Mouse (Mus musculus): Measurements from ENCODE around the gene AI413582. TPM values are rescaled to one million over a fixed set of nuclear protein-coding genes. Genes with fewer than 3 reads are reported as not detected.
A peak's percentile ranks its signal among the peaks of the same experiment; 100 is the strongest.

AI413582 gene
- polyA plus RNA-seq, 1 experiment from 2014 or later: 21.4 TPM

GRCm38 (mm10) chr17:27596376-27597190 lies 31.0 kb upstream of the AI413582 start:
- peak overlapping the region; percentile 22; the same call in 1 of the 2 replicates for H3K27ac ChIP-seq
- peaks cover 48% of the 10 kb centered on the region for H3K36me3 ChIP-seq
- WGBS: 75% methylated on average over 21 of the region's 21 CpGs
- H3K9me3 ChIP-seq: no peaks in the 10 kb centered on the region
- H3K27me3 ChIP-seq: no peaks in the 10 kb centered on the region
- H3K4me1 ChIP-seq: peaks cover 20% of the 10 kb centered on the region
- no peak overlapping the region for H3K4me3 ChIP-seq
- no peak overlapping the region for H3K4me2 ChIP-seq
- H3K9ac ChIP-seq: no peak overlapping the region
- no peak for ATAC-seq (ENCODE audit: insufficient number of reproducible peaks, insufficient read depth, low FRiP score, low TSS enrichment, low read depth)

- H3K4me3 ChIP-seq: no peak overlapping the region
- H3K36me3 ChIP-seq: peaks cover 54% of the 10 kb centered on the region
- no peaks in the 10 kb centered on the region for H3K9me3 ChIP-seq
- no peak overlapping the region for H3K27ac ChIP-seq
- H3K4me2 ChIP-seq: no peak overlapping the region
- H3K9ac ChIP-seq: no peak overlapping the region
- no peaks in the 10 kb centered on the region for H3K27me3 ChIP-seq
- H3K4me1 ChIP-seq: peaks cover 13% of the 10 kb centered on the region
- ATAC-seq (ENCODE audit: insufficient number of reproducible peaks, insufficient read depth, low FRiP score, low TSS enrichment, low read depth): no peak
- 87% methylated on average over 15 of the region's 15 CpGs for WGBS
These were observed 30.3 kb upstream of the AI413582 start for GRCm38 (mm10) chr17:27595659-27596375.

DNA sequence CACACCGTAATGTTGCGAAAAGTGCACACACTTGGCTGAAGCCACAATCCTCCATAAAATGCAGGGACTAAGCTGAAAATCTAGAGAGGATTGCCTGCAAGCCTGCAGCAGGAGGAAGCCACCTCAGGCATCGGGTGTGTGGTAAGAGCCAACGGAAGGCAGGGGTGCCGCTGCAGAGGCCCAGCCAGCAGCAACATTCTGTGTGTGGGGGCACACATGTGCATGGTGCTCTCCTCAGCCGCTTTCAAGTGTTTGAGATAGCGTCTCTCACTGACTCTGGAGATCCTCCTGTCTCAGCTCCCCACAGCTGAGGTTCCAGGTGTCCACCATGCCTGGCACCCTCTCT lies 27.0 kb upstream of the AI413582 start:
- no peak overlapping the region; the same call in 1 of the 2 replicates for H3K27ac ChIP-seq
- H3K36me3 ChIP-seq: peaks cover 69% of the 10 kb centered on the region
- no peak for ATAC-seq (ENCODE audit: insufficient number of reproducible peaks, insufficient read depth, low FRiP score, low TSS enrichment, low read depth)
- H3K4me1 ChIP-seq: 0 out of 2 replicates have a peak, but pooled peaks cover 12% of the 10 kb centered on the region
- H3K9me3 ChIP-seq: no peaks in the 10 kb centered on the region
- H3K4me2 ChIP-seq: no peak overlapping the region
- H3K27me3 ChIP-seq: no peaks in the 10 kb centered on the region
- no peak overlapping the region for H3K9ac ChIP-seq
- H3K4me3 ChIP-seq: no peak overlapping the region
- WGBS: 97% methylated on average over 7 of the region's 7 CpGs

DNA sequence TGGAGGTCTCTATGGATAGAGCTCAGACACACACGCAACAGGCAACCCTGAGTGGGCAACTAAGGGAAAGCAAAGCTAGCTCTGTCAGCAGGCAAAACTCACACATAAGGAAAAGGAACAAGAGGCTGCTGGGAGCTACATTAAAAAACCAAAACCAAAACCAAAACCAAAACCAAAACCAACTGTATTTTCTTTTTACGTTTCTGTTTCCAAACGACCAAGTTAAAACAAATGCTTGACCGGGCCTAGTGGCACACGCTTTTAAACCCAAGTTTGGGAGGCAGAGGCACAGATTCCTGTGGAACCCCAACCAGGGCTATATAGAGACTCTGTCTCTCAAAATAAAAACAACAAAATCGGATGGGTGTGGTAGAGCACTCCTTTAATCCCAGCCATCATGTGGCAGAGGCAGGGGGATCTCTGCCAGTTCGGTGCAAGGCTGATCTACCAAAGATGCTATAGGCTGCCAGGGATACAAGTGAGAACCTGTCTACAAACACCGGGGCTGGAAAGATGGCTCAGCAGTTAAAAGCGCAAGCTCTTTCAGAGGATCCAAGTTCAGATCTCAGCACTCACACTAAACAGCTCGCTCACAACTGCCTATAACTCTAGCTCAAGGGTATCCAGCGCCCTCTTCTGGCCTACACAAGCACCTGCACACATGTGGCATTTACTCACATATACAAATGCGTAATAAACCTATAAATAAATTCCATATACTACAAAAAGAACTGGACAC lies 26.4 kb upstream of the AI413582 start:
- Histone ChIP-seq H3K4me3 (no peak overlapping the region), H3K27ac (no peak overlapping the region), H3K9me3 (no peaks in the 10 kb centered on the region), H3K4me2 (no peak overlapping the region), H3K36me3 (peaks cover 67% of the 10 kb centered on the region), H3K9ac (no peak overlapping the region), H3K4me1 (0 out of 2 replicates have a peak, but pooled peaks cover 12% of the 10 kb centered on the region), H3K27me3 (no peaks in the 10 kb centered on the region)
- WGBS: 81% methylated on average over 12 of the region's 12 CpGs
- ATAC-seq (ENCODE audit: insufficient number of reproducible peaks, insufficient read depth, low FRiP score, low TSS enrichment, low read depth): no peak

DNA sequence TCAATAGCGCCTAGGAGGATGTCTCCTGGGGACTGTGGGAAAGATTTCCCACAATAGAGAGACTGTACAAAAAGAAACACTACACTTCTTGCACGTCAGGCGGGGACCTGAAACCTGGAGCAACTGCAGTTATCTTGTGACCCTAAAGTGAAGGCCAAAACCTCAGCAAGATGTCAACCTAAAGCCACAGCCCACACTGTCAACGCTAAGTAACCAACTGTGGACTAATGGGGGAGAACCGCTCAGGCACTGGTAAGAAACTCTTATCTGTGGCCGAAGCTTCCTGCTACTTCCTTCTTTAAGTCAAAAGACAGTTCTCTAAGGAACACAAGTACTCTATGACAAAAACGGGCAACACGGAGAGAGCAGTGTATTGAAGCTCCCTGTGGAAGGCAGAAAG lies 22.7 kb upstream of the AI413582 start:
- no peaks in the 10 kb centered on the region for H3K9me3 ChIP-seq
- no peak overlapping the region for H3K4me2 ChIP-seq
- WGBS: 72% methylated on average over 8 of the region's 8 CpGs
- H3K4me3 ChIP-seq: no peak overlapping the region
- H3K4me1 ChIP-seq: 0 out of 2 replicates have a peak, but pooled peaks cover 12% of the 10 kb centered on the region
- no peak for ATAC-seq (ENCODE audit: insufficient number of reproducible peaks, insufficient read depth, low FRiP score, low TSS enrichment, low read depth)
- no peaks in the 10 kb centered on the region for H3K27me3 ChIP-seq
- H3K9ac ChIP-seq: no peak overlapping the region
- no peak overlapping the region for H3K27ac ChIP-seq
- H3K36me3 ChIP-seq: peaks cover 63% of the 10 kb centered on the region

- Histone ChIP-seq H3K9me3 (no peaks in the 10 kb centered on the region), H3K27me3 (no peaks in the 10 kb centered on the region), H3K9ac (no peak overlapping the region), H3K27ac (no peak overlapping the region), H3K4me2 (no peak overlapping the region), H3K36me3 (peaks cover 64% of the 10 kb centered on the region), H3K4me1 (0 out of 2 replicates have a peak, but pooled peaks cover 12% of the 10 kb centered on the region), H3K4me3 (no peak overlapping the region)
- ATAC-seq (ENCODE audit: insufficient number of reproducible peaks, insufficient read depth, low FRiP score, low TSS enrichment, low read depth): no peak
- WGBS: 77% methylated on average over 12 of the region's 12 CpGs
These were observed 21.7 kb upstream of the AI413582 start for GRCm38 (mm10) chr17:27587252-27587651.

DNA sequence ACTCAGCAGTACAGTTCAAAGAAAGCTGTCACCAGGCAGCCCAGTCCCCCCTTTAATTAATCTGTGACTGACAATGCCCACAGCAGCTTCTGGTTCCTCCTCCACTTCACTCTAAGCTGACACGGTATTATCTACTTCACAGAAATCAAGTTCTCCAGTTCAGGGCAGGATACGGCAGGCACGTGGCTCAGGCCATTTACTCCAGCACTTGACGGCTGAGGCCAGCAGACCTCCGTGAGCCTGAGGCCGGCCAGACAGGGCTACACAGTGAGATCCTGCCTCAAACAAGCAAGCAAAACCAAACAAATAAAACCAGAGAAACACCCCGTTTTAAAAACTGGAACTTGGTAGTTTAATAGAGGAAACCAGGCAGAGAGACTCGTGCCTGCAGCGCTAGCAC lies 21.1 kb upstream of the AI413582 start:
- no peak overlapping the region for H3K4me3 ChIP-seq
- 74% methylated on average over 9 of the region's 9 CpGs for WGBS
- no peaks in the 10 kb centered on the region for H3K27me3 ChIP-seq
- no peak overlapping the region for H3K4me2 ChIP-seq
- ATAC-seq (ENCODE audit: insufficient number of reproducible peaks, insufficient read depth, low FRiP score, low TSS enrichment, low read depth): no peak
- no peak overlapping the region for H3K27ac ChIP-seq
- H3K36me3 ChIP-seq: peaks cover 66% of the 10 kb centered on the region
- no peaks in the 10 kb centered on the region for H3K9me3 ChIP-seq
- no peak overlapping the region for H3K9ac ChIP-seq
- 0 out of 2 replicates have a peak, but pooled peaks cover 12% of the 10 kb centered on the region for H3K4me1 ChIP-seq

- Histone ChIP-seq H3K4me3 (no peak overlapping the region), H3K9me3 (no peaks in the 10 kb centered on the region), H3K4me1 (0 out of 2 replicates have a peak, but pooled peaks cover 4% of the 10 kb centered on the region), H3K27me3 (no peaks in the 10 kb centered on the region), H3K9ac (no peak overlapping the region), H3K4me2 (no peak overlapping the region), H3K27ac (no peak overlapping the region), H3K36me3 (peaks cover 83% of the 10 kb centered on the region)
- no peak for ATAC-seq (ENCODE audit: insufficient number of reproducible peaks, insufficient read depth, low FRiP score, low TSS enrichment, low read depth)
- 91% methylated on average over 13 of the region's 13 CpGs for WGBS
These were observed 17.8 kb upstream of the AI413582 start for GRCm38 (mm10) chr17:27583185-27583894.

- no peak overlapping the region for H3K27ac ChIP-seq
- WGBS: 89% methylated on average over 20 of the region's 20 CpGs
- H3K9me3 ChIP-seq: no peaks in the 10 kb centered on the region
- H3K27me3 ChIP-seq: no peaks in the 10 kb centered on the region
- H3K4me2 ChIP-seq: no peak overlapping the region
- no peak overlapping the region for H3K9ac ChIP-seq
- no peaks in the 10 kb centered on the region for H3K4me1 ChIP-seq
- no peak for ATAC-seq (ENCODE audit: insufficient number of reproducible peaks, insufficient read depth, low FRiP score, low TSS enrichment, low read depth)
- H3K36me3 ChIP-seq: peaks cover 89% of the 10 kb centered on the region
- H3K4me3 ChIP-seq: no peak overlapping the region
These were observed 15.0 kb upstream of the AI413582 start for GRCm38 (mm10) chr17:27580392-27581068.

DNA sequence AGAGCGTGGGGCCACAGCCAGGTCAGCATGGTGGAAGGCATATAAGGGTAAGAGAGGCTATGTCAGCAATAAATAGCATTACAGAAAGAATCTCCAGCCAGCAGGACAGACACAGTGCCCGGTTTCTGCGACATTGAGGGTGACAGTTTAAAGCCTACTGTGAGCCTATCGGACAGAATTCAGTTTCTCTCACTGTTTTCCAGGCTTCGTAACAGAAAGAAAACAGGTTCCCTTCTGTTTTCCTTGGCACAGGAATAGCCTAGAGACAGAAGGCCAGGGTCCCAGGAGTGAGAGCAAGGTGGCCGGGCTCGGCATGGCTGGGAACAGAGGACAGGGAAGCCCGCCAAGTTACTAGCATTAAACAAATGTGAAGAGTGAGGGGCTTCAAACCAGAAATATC lies 14.3 kb upstream of the AI413582 start:
- Histone ChIP-seq H3K27me3 (no peaks in the 10 kb centered on the region), H3K4me1 (no peaks in the 10 kb centered on the region), H3K9me3 (no peaks in the 10 kb centered on the region), H3K27ac (no peak overlapping the region), H3K4me2 (no peak overlapping the region), H3K36me3 (peaks cover 89% of the 10 kb centered on the region), H3K4me3 (no peak overlapping the region), H3K9ac (no peak overlapping the region)
- ATAC-seq (ENCODE audit: insufficient number of reproducible peaks, insufficient read depth, low FRiP score, low TSS enrichment, low read depth): no peak
- WGBS: 91% methylated on average over 8 of the region's 8 CpGs
